Mouse (Mus musculus): ENCODE data around the gene Txndc12.

DNA sequence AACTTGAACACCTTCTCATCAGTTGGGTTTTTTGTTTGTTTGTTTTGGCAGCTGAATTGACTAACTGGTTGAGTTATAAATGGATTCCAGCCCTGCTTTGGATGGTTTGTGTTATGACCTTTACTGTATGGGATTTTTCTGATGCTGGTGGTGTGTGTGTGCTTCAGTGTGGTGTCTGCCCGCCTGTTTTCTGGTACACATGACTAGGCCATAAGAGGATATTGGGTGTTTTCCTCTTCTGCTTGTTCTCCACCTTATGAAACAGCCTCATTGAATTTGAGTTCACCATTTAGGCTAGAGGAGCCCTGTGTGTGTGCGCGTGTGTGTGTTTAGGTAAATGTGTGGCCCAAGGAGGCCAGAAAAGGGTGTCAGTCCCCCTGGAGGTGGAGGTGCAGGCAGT, 1.1 kb downstream of the Txndc12 start:
- TF ChIP-seq CTCF (conservative IDR thresholded peaks at IDR 0.05 in 1 of 2, IDR thresholded peaks at IDR 0.05 in 1 of 2; ENCODE audit: low read depth in 2 of 2, low read length in 2 of 2) (no peak), CHD2 (IDR thresholded peaks at IDR 0.05; ENCODE audit: low read length) (no peak), E2F4 (IDR thresholded peaks at IDR 0.05; ENCODE audit: insufficient replicate concordance, low read depth, low read length) (no peak), USF1 (IDR thresholded peaks at IDR 0.05; ENCODE audit: low read depth, low read length) (no peak), ELF1 (IDR thresholded peaks at IDR 0.05; ENCODE audit: low read depth, low read length) (no peak), KAT2A (IDR thresholded peaks at IDR 0.05; ENCODE audit: insufficient replicate concordance, low read length) (no peak), POLR2A (IDR thresholded peaks at IDR 0.05; ENCODE audit: low read depth, low read length) (no peak), TCF12 (IDR thresholded peaks at IDR 0.05; ENCODE audit: low read depth, low read length) (no peak), JUND (conservative IDR thresholded peaks at IDR 0.05; ENCODE audit: low read depth, low read length) (no peak), RCOR1 (conservative IDR thresholded peaks at IDR 0.05; ENCODE audit: low read depth, low read length) (no peak), HCFC1 (IDR thresholded peaks at IDR 0.05; ENCODE audit: low read depth, low read length) (no peak), MEF2A (IDR thresholded peaks at IDR 0.05; ENCODE audit: borderline replicate concordance, low read depth, low read length) (no peak), EP300 (IDR thresholded peaks at IDR 0.05; ENCODE audit: low read length) (no peak)

Data from CH12.LX (cell line).